12 mouse cellular contexts compared by ENCODE assay signal in genomic region chr7:100309216-100309615, GRCm38 (mm10). TPM values are rescaled to one million over a fixed set of nuclear protein-coding genes. Genes with fewer than 3 reads are reported as not detected.
DNase-seq lines count a peak whose midpoint lies in the region; ATAC-seq and TF ChIP-seq lines count a peak whose summit lies in the region.
"Had no signal": no experiment of that assay in that cellular context is flagged by ENCODE, and none has a peak within 500 bp of the region (broad histone marks: within the 10 kb centered on the region; RNA-seq: fewer than 3 reads in every experiment).

No protein-coding gene starts in this region.

- peak; percentile 28 to 44 for DNase-seq in left cerebral cortex, postnatal 14 days (ENCODE audit: low spot score in 2 of 2)
- DNase-seq in left cerebral cortex, adult 9 months (ENCODE audit: low spot score in 2 of 2), result no peak
- peak; percentile 83 for DNase-seq in brain, embryonic 14.5 days (ENCODE audit: low read depth)
- DNase-seq in kidney, postnatal 4 days, result no peak
- DNase-seq: gastrocnemius, postnatal 10 days; kidney, adult 9 months; liver had no signal

- peak; percentile 61 for ATAC-seq in forebrain, embryonic 15.5 days (replicated peaks)
- 0 out of 2 replicates have a peak, but pooled peaks have one; percentile 38 for ATAC-seq in midbrain, embryonic 12.5 days (ENCODE audit: low FRiP score, low read depth)
- no peak for ATAC-seq in kidney, embryonic 14.5 days (ENCODE audit: low FRiP score, low TSS enrichment)
- ATAC-seq in megakaryocyte, adult 5-6 weeks (ENCODE audit: poor library complexity, severe bottlenecking), result no peak

- H3K4me2 ChIP-seq in forebrain, embryonic 15.5 days (replicated peaks), result no peak overlapping the region
- H3K4me2 ChIP-seq in midbrain, embryonic 12.5 days (replicated peaks), result no peak overlapping the region
- H3K4me2 ChIP-seq in kidney, embryonic 14.5 days (replicated peaks; ENCODE audit: low read depth, low read length), result no peak overlapping the region

- no peaks in the 10 kb centered on the region for H3K36me3 ChIP-seq in forebrain, embryonic 15.5 days
- H3K36me3 ChIP-seq in midbrain, embryonic 12.5 days, result no peaks in the 10 kb centered on the region
- no peaks in the 10 kb centered on the region for H3K36me3 ChIP-seq in kidney, embryonic 14.5 days (ENCODE audit: control insufficient read depth, insufficient read depth, low read length)

- no peak overlapping the region for H3K4me3 ChIP-seq in forebrain, embryonic 15.5 days
- no peak overlapping the region for H3K4me3 ChIP-seq in midbrain, embryonic 12.5 days
- H3K4me3 ChIP-seq in kidney, embryonic 14.5 days (ENCODE audit: low read length), result no peak overlapping the region

- peaks cover 33% of the 10 kb centered on the region for H3K4me1 ChIP-seq in forebrain, embryonic 15.5 days
- peaks cover 37% of the 10 kb centered on the region for H3K4me1 ChIP-seq in midbrain, embryonic 12.5 days
- H3K4me1 ChIP-seq in kidney, embryonic 14.5 days (ENCODE audit: control insufficient read depth, insufficient read depth, low read length), result no peaks in the 10 kb centered on the region

- TF ChIP-seq POLR2A in brain, embryonic 14.5 days (IDR thresholded peaks at IDR 0.05; ENCODE audit: borderline replicate concordance, extremely low read depth, insufficient read depth, insufficient read length, poor library complexity, severe bottlenecking), result no peak

- no peak for TF ChIP-seq CTCF in brain, embryonic 14.5 days (IDR thresholded peaks at IDR 0.05; ENCODE audit: borderline replicate concordance, extremely low read depth, insufficient read depth, insufficient read length)

- H3K9me3 ChIP-seq in forebrain, embryonic 15.5 days, result no peaks in the 10 kb centered on the region
- H3K9me3 ChIP-seq in midbrain, embryonic 12.5 days, result no peaks in the 10 kb centered on the region
- H3K9me3 ChIP-seq in kidney, embryonic 14.5 days (ENCODE audit: control insufficient read depth, low read length), result no peaks in the 10 kb centered on the region

- H3K27ac ChIP-seq in forebrain, embryonic 15.5 days (replicated peaks), result peak overlapping the region; percentile 74
- H3K27ac ChIP-seq in midbrain, embryonic 12.5 days (replicated peaks), result peak overlapping the region; percentile 75
- H3K27ac ChIP-seq in kidney, embryonic 14.5 days (ENCODE audit: low read depth, low read length), result no peak overlapping the region

- no peaks in the 10 kb centered on the region for H3K27me3 ChIP-seq in forebrain, embryonic 15.5 days
- H3K27me3 ChIP-seq in midbrain, embryonic 12.5 days, result no peaks in the 10 kb centered on the region
- no peaks in the 10 kb centered on the region for H3K27me3 ChIP-seq in kidney, embryonic 14.5 days (ENCODE audit: control insufficient read depth, insufficient read depth, low read length)

- 23% methylated on average over 1 of the region's 1 CpGs for WGBS in forebrain, embryonic 15.5 days
- WGBS in midbrain, embryonic 12.5 days, result 69% methylated on average over 1 of the region's 1 CpGs
- 83% methylated on average over 1 of the region's 1 CpGs for WGBS in kidney, embryonic 14.5 days

- no peak overlapping the region for H3K9ac ChIP-seq in forebrain, embryonic 15.5 days (replicated peaks)
- no peak overlapping the region; the same call in 1 of the 2 replicates for H3K9ac ChIP-seq in midbrain, embryonic 12.5 days (replicated peaks)
- no peak overlapping the region for H3K9ac ChIP-seq in kidney, embryonic 14.5 days (ENCODE audit: low read depth, low read length)

- intact Hi-C loops in left cerebral cortex, postnatal 14 days (cut with DNase I), result no loop called here

RNA-seq across cellular contexts. Expression of gene P4ha3, which starts 23.9 kb away (rescaled TPM):
- total RNA-seq in left cerebral cortex, postnatal 14 days (2021), result 1 to 10 TPM; 6.4 to 6.9 TPM
- 7.8 and 22.0 TPM in 2 replicates for polyA plus RNA-seq in brain, embryonic 14.5 days (2012; rRNA removed)
- 2.4 and 2.7 TPM in 2 replicates for polyA plus RNA-seq in forebrain, embryonic 15.5 days (2015; fragmentation: Nextera tagmentation; extraction: Ambion mirVana)
- 4.4 and 4.7 TPM in 2 replicates for polyA plus RNA-seq in midbrain, embryonic 12.5 days (2016; fragmentation: Nextera tagmentation; extraction: Ambion mirVana)
- 7.3 and 8.6 TPM in 2 replicates for polyA plus RNA-seq in kidney, embryonic 14.5 days (2014; fragmentation: Nextera tagmentation; extraction: Ambion mirVana)
- total RNA-seq in megakaryocyte, adult 5-6 weeks (2015), result not detected in 2 replicates
- total RNA-seq in megakaryocyte, adult 5-6 weeks (2017), result not detected in 2 replicates
- total RNA-seq: common myeloid progenitor, adult 5-6 weeks had no signal

Comparison
In these comparisons a context has a peak if more than half of its experiments do, and no peak if none do; other contexts are left out.
1. DNase-seq: peak in left cerebral cortex, postnatal 14 days (2 of 2) and brain, embryonic 14.5 days (single experiment); none in left cerebral cortex, adult 9 months (0 of 2) and kidney, postnatal 4 days (0 of 2).
2. ATAC-seq: peak in forebrain, embryonic 15.5 days (single experiment) and midbrain, embryonic 12.5 days (single experiment); none in kidney, embryonic 14.5 days (single experiment) and megakaryocyte, adult 5-6 weeks (single experiment).